Mouse (Mus musculus): ENCODE results near the gene Nup98. TPM values are rescaled to one million over a fixed set of nuclear protein-coding genes. Genes with fewer than 3 reads are reported as not detected.
A peak's percentile ranks its signal among the peaks of the same experiment; 100 is the strongest.

The Nup98 gene
- total RNA-seq (2017) = 67.0 to 71.8 TPM (median 71.7 TPM) in 3 replicates

GRCm38 (mm10) chr7:102209756-102210721 is at the start of gene Nup98, which contains the start of gene Pgap2:
Gene Nup98, minus strand, starts transcription at chr7:102210176.
Gene Pgap2, plus strand, starts transcription at chr7:102210208.
- peak; percentile 98 for ATAC-seq (replicated peaks; ENCODE audit: insufficient number of reproducible peaks, low FRiP score, low TSS enrichment, poor library complexity, severe bottlenecking)

- no peak for ATAC-seq (replicated peaks; ENCODE audit: insufficient number of reproducible peaks, low FRiP score, low TSS enrichment, poor library complexity, severe bottlenecking)
These were observed 48.8 kb upstream of the Nup98 start for GRCm38 (mm10) chr7:102258753-102259152.

- peak; percentile 77 for ATAC-seq (replicated peaks; ENCODE audit: insufficient number of reproducible peaks, low FRiP score, low TSS enrichment, poor library complexity, severe bottlenecking)
These were observed 48.2 kb upstream of the Nup98 start for GRCm38 (mm10) chr7:102258189-102258588.

GRCm38 (mm10) chr7:102256636-102257035 is 46.7 kb upstream of the Nup98 start:
- ATAC-seq (replicated peaks; ENCODE audit: insufficient number of reproducible peaks, low FRiP score, low TSS enrichment, poor library complexity, severe bottlenecking) = no peak

- ATAC-seq (replicated peaks; ENCODE audit: insufficient number of reproducible peaks, low FRiP score, low TSS enrichment, poor library complexity, severe bottlenecking) = no peak
These were observed 46.0 kb upstream of the Nup98 start, which contains the start of gene Rhog for GRCm38 (mm10) chr7:102255954-102256353. Gene Rhog, minus strand, starts transcription at chr7:102256054.

- no peak for ATAC-seq (replicated peaks; ENCODE audit: insufficient number of reproducible peaks, low FRiP score, low TSS enrichment, poor library complexity, severe bottlenecking)
These were observed 43.7 kb upstream of the Nup98 start for GRCm38 (mm10) chr7:102253631-102254030.

GRCm38 (mm10) chr7:102250631-102251214 is 40.7 kb upstream of the Nup98 start:
- ATAC-seq (replicated peaks; ENCODE audit: insufficient number of reproducible peaks, low FRiP score, low TSS enrichment, poor library complexity, severe bottlenecking) = peak; percentile 55

GRCm38 (mm10) chr7:102249896-102250630 is 40.1 kb upstream of the Nup98 start:
- ATAC-seq (replicated peaks; ENCODE audit: insufficient number of reproducible peaks, low FRiP score, low TSS enrichment, poor library complexity, severe bottlenecking) = peak; percentile 36

- peak; percentile 2; the same call in 1 of the 2 replicates for ATAC-seq (replicated peaks; ENCODE audit: insufficient number of reproducible peaks, low FRiP score, low TSS enrichment, poor library complexity, severe bottlenecking)
These were observed 39.5 kb upstream of the Nup98 start for GRCm38 (mm10) chr7:102249531-102249895.

GRCm38 (mm10) chr7:102248691-102249404 is 38.9 kb upstream of the Nup98 start:
- peak; percentile 27 for ATAC-seq (replicated peaks; ENCODE audit: insufficient number of reproducible peaks, low FRiP score, low TSS enrichment, poor library complexity, severe bottlenecking)

GRCm38 (mm10) chr7:102246956-102247797 is 37.2 kb upstream of the Nup98 start:
- ATAC-seq (replicated peaks; ENCODE audit: insufficient number of reproducible peaks, low FRiP score, low TSS enrichment, poor library complexity, severe bottlenecking) = no peak

GRCm38 (mm10) chr7:102246265-102246664 is 36.3 kb upstream of the Nup98 start:
- no peak for ATAC-seq (replicated peaks; ENCODE audit: insufficient number of reproducible peaks, low FRiP score, low TSS enrichment, poor library complexity, severe bottlenecking)

- ATAC-seq (replicated peaks; ENCODE audit: insufficient number of reproducible peaks, low FRiP score, low TSS enrichment, poor library complexity, severe bottlenecking) = no peak
These were observed 35.8 kb upstream of the Nup98 start for GRCm38 (mm10) chr7:102245775-102246174.

GRCm38 (mm10) chr7:102244782-102245535 is 35.0 kb upstream of the Nup98 start:
- ATAC-seq (replicated peaks; ENCODE audit: insufficient number of reproducible peaks, low FRiP score, low TSS enrichment, poor library complexity, severe bottlenecking) = no peak

GRCm38 (mm10) chr7:102243870-102244269 is 33.9 kb upstream of the Nup98 start:
- ATAC-seq (replicated peaks; ENCODE audit: insufficient number of reproducible peaks, low FRiP score, low TSS enrichment, poor library complexity, severe bottlenecking) = peak; percentile 57

- no peak for ATAC-seq (replicated peaks; ENCODE audit: insufficient number of reproducible peaks, low FRiP score, low TSS enrichment, poor library complexity, severe bottlenecking)
These were observed 32.9 kb upstream of the Nup98 start for GRCm38 (mm10) chr7:102242917-102243316.

GRCm38 (mm10) chr7:102242371-102242770 is 32.4 kb upstream of the Nup98 start:
- no peak for ATAC-seq (replicated peaks; ENCODE audit: insufficient number of reproducible peaks, low FRiP score, low TSS enrichment, poor library complexity, severe bottlenecking)

Measured in monocyte, adult 5-6 weeks (primary cell).